Mouse (Mus musculus): ENCODE measurements around the gene Hrct1. TPM values are rescaled to one million over a fixed set of nuclear protein-coding genes. Genes with fewer than 3 reads are reported as not detected.
A peak's percentile ranks its signal among the peaks of the same experiment; 100 is the strongest.

Gene Hrct1
- polyA plus RNA-seq, 2 experiments: 2.1 to 3.2 TPM

DNA sequence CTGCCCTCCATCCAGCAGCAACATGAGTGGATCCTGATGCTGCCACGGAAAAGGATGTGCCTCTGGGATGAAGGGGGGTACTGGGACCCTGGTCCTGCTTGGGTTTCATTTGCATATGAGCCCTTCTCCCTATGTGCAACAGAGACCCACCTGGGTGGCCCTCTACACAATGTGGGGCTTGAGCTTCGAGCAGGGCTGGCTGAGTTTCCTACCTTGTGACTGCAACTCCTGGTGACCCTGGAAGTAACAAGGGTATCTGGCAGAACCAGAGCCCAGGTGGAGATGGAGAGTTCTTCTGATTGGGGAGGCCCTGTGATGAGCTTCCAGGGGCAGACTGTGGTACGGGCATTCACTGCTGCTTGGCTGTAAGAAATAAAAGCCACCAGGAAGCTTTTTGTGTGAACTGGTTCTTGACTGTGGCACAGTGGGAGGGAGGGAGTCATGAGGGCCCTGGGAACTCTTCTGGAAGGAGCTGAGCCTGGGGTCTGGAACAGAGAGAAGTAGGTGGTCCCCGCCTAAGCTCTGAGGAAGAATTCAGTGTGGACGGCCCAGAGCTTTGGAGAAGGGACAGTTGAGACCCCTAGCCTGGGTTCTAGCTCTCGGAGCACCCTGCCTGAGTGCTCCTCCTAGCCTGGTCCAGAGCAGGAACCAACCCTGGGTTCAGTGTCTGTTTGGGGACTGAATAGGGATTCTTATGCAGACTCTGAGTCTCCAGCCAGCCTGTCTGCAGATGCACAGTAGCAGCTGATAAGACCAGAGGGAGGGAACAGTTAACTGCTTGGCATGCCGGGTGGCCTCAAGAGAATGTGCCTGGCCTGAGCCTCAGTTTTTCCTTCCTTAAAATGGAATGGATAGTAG is 959 bp downstream of the Hrct1 start:
- H3K4me1 ChIP-seq (ENCODE audit: control insufficient read depth, insufficient read depth, low read length): peaks cover 21% of the 10 kb centered on the region
- WGBS: 78% methylated on average over 7 of the region's 7 CpGs
- peak overlapping the region; percentile 39; the same call in 1 of the 2 replicates for H3K27ac ChIP-seq (replicated peaks; ENCODE audit: low read depth, low read length)
- DNase-seq (ENCODE audit: low spot score) (no peak), ATAC-seq (ENCODE audit: low FRiP score, low read depth) (no peak)
- H3K9ac ChIP-seq (ENCODE audit: low read depth, low read length, severe bottlenecking): no peak overlapping the region
- TF ChIP-seq POLR2A (IDR thresholded peaks at IDR 0.05; ENCODE audit: borderline replicate concordance, extremely low read depth, insufficient read depth, insufficient read length): no peak
- H3K9me3 ChIP-seq (ENCODE audit: control insufficient read depth, low read length): no peaks in the 10 kb centered on the region
- H3K4me3 ChIP-seq (replicated peaks; ENCODE audit: low read length): no peak overlapping the region
- no peaks in the 10 kb centered on the region for H3K27me3 ChIP-seq (ENCODE audit: control insufficient read depth, insufficient read depth, low read length)
- no peaks in the 10 kb centered on the region for H3K36me3 ChIP-seq (ENCODE audit: control insufficient read depth, insufficient read depth, low read length)
- no peak overlapping the region for H3K4me2 ChIP-seq (replicated peaks; ENCODE audit: low read depth, low read length, severe bottlenecking)

GRCm38 (mm10) chr4:43728576-43728954 is 1.6 kb downstream of the Hrct1 start:
- 42% methylated on average over 4 of the region's 5 CpGs for WGBS
- Histone ChIP-seq H3K9me3 (ENCODE audit: control insufficient read depth, low read length) (no peaks in the 10 kb centered on the region), H3K4me2 (replicated peaks; ENCODE audit: low read depth, low read length, severe bottlenecking) (no peak overlapping the region), H3K36me3 (ENCODE audit: control insufficient read depth, insufficient read depth, low read length) (no peaks in the 10 kb centered on the region), H3K9ac (ENCODE audit: low read depth, low read length, severe bottlenecking) (no peak overlapping the region), H3K27ac (replicated peaks; ENCODE audit: low read depth, low read length) (no peak overlapping the region; the same call in 1 of the 2 replicates), H3K4me3 (replicated peaks; ENCODE audit: low read length) (no peak overlapping the region), H3K27me3 (ENCODE audit: control insufficient read depth, insufficient read depth, low read length) (no peaks in the 10 kb centered on the region), H3K4me1 (ENCODE audit: control insufficient read depth, insufficient read depth, low read length) (peaks cover 21% of the 10 kb centered on the region)
- no peak for TF ChIP-seq POLR2A (IDR thresholded peaks at IDR 0.05; ENCODE audit: borderline replicate concordance, extremely low read depth, insufficient read depth, insufficient read length)
- ATAC-seq (ENCODE audit: low FRiP score, low read depth): no peak
- DNase-seq (ENCODE audit: low spot score): no peak

GRCm38 (mm10) chr4:43729126-43729525 is 2.1 kb downstream of the Hrct1 start:
- DNase-seq (ENCODE audit: low spot score) (no peak), ATAC-seq (ENCODE audit: low FRiP score, low read depth) (no peak)
- H3K4me3 ChIP-seq (replicated peaks; ENCODE audit: low read length): no peak overlapping the region
- H3K36me3 ChIP-seq (ENCODE audit: control insufficient read depth, insufficient read depth, low read length): no peaks in the 10 kb centered on the region
- no peaks in the 10 kb centered on the region for H3K9me3 ChIP-seq (ENCODE audit: control insufficient read depth, low read length)
- WGBS: 69% methylated on average over 3 of the region's 3 CpGs
- H3K4me1 ChIP-seq (ENCODE audit: control insufficient read depth, insufficient read depth, low read length): peaks cover 21% of the 10 kb centered on the region
- H3K9ac ChIP-seq (ENCODE audit: low read depth, low read length, severe bottlenecking): no peak overlapping the region
- TF ChIP-seq POLR2A (IDR thresholded peaks at IDR 0.05; ENCODE audit: borderline replicate concordance, extremely low read depth, insufficient read depth, insufficient read length): no peak
- H3K27ac ChIP-seq (replicated peaks; ENCODE audit: low read depth, low read length): no peak overlapping the region; the same call in 1 of the 2 replicates
- no peaks in the 10 kb centered on the region for H3K27me3 ChIP-seq (ENCODE audit: control insufficient read depth, insufficient read depth, low read length)
- H3K4me2 ChIP-seq (replicated peaks; ENCODE audit: low read depth, low read length, severe bottlenecking): no peak overlapping the region

DNA sequence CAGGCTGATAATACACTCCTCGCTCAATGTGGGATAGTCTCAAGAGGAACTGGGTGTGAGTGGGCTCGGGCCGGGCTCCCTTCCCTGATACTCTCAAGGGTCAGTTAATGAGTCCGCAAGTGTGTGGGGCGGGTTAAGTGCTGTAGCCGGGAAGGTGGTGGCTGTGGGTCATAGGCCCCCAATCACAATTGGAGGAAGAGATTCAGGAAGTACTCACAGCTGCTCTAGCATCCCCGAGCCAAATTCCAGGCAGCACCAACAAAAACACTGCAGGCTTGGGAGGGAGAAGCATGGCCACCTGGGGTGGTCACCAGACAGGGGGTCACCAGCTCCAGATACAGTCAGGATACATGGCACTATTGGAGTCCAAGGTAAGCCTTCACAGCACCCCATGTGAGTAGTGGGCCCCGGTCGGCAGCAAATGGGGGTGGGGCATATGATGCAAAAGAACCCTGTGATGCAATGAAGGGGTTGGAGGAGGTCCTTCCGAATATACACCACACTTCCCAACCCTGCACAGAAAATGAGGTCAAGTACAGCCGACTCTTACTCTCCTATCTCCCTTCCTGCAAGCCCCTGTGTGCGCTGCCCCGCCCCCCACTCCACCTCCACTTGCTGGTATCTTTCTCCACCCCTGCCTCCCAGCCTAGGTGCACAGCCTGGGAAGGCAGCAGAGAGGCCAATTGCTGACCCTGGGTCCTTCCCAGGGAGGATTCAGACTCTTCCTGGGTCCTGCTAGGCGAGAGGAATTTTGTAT is 3.0 kb downstream of the Hrct1 start, which contains the start of gene Spaar:
Gene Spaar, plus strand, starts transcription at position 241 of the 757 bp plus-strand sequence.
- H3K27ac ChIP-seq (replicated peaks; ENCODE audit: low read depth, low read length): no peak within 1 kb of the TSS; the same call in 1 of the 2 replicates
- ATAC-seq (ENCODE audit: low FRiP score, low read depth): no peak
- peaks cover 21% of the 10 kb centered on the region for H3K4me1 ChIP-seq (ENCODE audit: control insufficient read depth, insufficient read depth, low read length)
- no peak for TF ChIP-seq POLR2A (IDR thresholded peaks at IDR 0.05; ENCODE audit: borderline replicate concordance, extremely low read depth, insufficient read depth, insufficient read length)
- no peak within 1 kb of the TSS for H3K9ac ChIP-seq (ENCODE audit: low read depth, low read length, severe bottlenecking)
- WGBS: 61% methylated on average over 13 of the region's 14 CpGs
- no peak for DNase-seq (ENCODE audit: low spot score)
- H3K4me3 ChIP-seq (replicated peaks; ENCODE audit: low read length): no peak within 1 kb of the TSS
- no peaks in the 10 kb centered on the region for H3K9me3 ChIP-seq (ENCODE audit: control insufficient read depth, low read length)
- H3K4me2 ChIP-seq (replicated peaks; ENCODE audit: low read depth, low read length, severe bottlenecking): no peak within 1 kb of the TSS
- H3K36me3 ChIP-seq (ENCODE audit: control insufficient read depth, insufficient read depth, low read length): no peaks in the 10 kb centered on the region
- no peaks in the 10 kb centered on the region for H3K27me3 ChIP-seq (ENCODE audit: control insufficient read depth, insufficient read depth, low read length)

DNA sequence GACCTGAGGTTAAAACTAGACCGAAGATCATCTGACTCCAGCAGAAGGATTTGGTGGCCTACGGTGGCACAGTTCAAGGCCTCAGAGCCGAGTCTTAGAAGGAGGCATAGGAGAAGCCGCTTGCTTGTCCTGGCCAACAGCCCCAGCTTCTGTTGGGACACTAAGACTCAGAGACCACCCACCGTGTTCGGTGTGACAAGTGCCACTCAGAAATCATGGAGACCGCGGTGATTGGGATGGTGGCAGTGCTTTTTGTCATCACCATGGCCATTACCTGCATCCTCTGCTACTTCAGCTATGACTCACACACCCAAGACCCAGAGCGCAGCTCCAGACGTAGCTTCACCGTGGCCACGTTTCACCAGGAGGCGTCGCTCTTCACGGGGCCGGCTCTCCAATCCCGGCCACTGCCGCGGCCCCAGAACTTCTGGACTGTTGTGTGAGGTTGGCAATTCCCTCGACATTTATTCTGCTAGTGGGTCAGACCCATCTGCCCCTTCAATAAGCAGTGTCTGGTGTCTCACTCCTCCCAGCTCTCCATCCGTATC is 3.8 kb downstream of the Hrct1 start:
- no peaks in the 10 kb centered on the region for H3K9me3 ChIP-seq (ENCODE audit: control insufficient read depth, low read length)
- no peaks in the 10 kb centered on the region for H3K36me3 ChIP-seq (ENCODE audit: control insufficient read depth, insufficient read depth, low read length)
- no peaks in the 10 kb centered on the region for H3K27me3 ChIP-seq (ENCODE audit: control insufficient read depth, insufficient read depth, low read length)
- H3K4me3 ChIP-seq (replicated peaks; ENCODE audit: low read length): no peak overlapping the region
- ATAC-seq (ENCODE audit: low FRiP score, low read depth): no peak
- no peak overlapping the region for H3K4me2 ChIP-seq (replicated peaks; ENCODE audit: low read depth, low read length, severe bottlenecking)
- DNase-seq (ENCODE audit: low spot score): no peak
- no peak overlapping the region for H3K27ac ChIP-seq (replicated peaks; ENCODE audit: low read depth, low read length)
- no peak for TF ChIP-seq POLR2A (IDR thresholded peaks at IDR 0.05; ENCODE audit: borderline replicate concordance, extremely low read depth, insufficient read depth, insufficient read length)
- WGBS: 68% methylated on average over 21 of the region's 21 CpGs
- H3K9ac ChIP-seq (ENCODE audit: low read depth, low read length, severe bottlenecking): no peak overlapping the region
- peaks cover 21% of the 10 kb centered on the region for H3K4me1 ChIP-seq (ENCODE audit: control insufficient read depth, insufficient read depth, low read length)
